Mouse (Mus musculus) yolk sac, embryonic 10.5 days (tissue): ENCODE results near the gene Mrps15.
A peak's percentile ranks its signal among the peaks of the same experiment; 100 is the strongest.
"Not testable (repeated sequence)": the region's sequence is repeated elsewhere in the genome, so short reads cannot be mapped to it uniquely, and the experiment has no call there.

Source experiments
- DNase-seq: peaks from one replicate; pipeline ENCODE4 v3.0.0-alpha.2; 2017; ENCODE audit warnings: low spot score

Mrps15 gene

DNA sequence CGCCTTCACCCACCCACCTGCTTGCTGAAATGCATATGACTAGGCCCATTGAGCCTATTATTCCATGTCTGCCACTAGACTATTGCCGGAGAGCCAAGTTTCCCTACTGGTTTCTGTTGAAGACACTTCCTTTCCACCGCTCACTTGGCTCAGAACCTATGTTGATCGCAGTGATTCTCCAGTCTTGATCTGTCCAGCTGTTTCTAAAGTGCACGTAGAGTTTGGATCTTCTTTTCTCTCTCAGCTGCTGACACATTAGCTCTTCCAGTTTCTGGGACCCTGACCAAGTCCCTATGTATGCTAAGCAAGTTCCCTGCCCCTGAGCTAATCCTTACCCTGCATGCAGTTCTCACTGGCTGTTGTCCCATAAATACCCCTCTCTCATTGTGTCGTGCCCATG lies 31.1 kb downstream of the Mrps15 start:
- DNase-seq: no peak

DNA sequence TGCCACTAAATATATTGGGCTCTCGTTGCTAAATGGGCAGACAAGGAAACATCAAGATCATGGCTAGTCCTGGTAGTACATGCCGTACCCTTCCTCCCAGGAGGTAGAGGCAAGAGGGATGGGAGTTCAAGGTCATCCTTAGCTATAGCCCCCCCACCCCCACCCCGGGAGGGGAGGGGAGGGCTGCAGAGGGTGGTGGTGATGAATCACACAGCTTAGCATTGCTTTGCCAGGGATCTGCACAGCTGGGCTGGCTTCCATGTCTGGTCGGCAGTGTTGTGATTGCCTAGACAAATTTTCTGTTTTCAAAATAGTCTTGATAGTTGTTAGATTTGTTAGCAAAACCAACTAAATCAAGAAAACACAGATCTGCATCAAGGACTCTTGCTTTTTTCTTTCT lies 32.5 kb downstream of the Mrps15 start:
- no peak for DNase-seq

DNA sequence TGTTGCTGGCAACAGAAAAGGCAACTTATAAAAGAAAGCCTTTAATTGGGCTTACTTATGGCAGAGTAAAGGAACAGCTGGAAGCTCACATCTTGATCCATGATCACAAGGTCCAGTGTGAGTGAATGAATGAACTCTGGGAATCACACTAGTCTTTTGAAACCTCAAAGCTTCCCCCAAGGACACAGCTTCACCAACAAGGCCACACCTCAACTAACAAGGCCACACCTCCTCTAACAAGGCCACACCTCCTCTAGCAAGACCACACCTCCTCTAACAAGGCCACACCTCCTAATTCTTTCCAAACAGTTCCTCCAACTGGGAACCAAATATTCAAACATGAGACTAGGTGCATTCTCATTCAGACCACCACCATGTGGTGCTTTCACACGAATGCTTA lies 34.9 kb downstream of the Mrps15 start:
- no peak for DNase-seq

DNA sequence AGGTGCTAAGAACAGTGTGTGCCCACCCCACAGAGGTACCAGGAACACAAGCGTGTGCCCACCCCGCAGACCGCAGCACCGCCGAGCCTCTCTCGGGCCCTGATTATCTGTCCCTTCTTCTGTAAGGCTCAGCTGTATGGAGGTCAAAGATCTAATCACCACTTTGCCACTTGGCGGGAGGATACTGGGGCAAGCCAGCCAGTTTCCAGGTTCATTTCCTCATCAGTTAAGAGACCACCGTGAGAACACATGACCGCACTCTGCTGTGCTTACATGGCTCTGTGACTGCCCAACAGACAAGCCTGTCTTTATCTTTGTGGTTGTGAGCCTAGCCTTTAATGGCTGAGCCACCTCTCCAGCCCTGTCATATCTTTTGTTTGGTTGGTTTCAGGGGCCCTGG lies 36.3 kb downstream of the Mrps15 start:
- DNase-seq: no peak

DNA sequence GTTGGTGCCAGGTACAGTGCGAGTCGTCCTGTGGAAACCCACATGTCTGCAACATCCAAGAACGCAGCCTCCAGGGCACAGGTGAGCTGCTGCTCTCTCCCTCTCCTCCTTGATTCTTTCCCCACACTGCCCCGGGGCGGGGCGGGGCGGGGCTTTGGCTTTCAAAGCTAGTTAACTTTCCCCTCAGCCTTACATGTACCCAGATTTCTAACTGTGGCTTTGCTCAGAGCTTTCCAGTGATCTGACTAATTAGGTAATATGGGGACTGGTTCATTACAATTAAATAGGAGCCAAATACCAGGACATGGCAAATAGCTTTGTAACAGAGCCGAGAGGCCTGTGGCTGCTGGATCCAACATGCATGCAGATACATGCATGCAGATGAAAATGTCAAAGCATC lies 37.7 kb downstream of the Mrps15 start:
- DNase-seq: no peak

DNA sequence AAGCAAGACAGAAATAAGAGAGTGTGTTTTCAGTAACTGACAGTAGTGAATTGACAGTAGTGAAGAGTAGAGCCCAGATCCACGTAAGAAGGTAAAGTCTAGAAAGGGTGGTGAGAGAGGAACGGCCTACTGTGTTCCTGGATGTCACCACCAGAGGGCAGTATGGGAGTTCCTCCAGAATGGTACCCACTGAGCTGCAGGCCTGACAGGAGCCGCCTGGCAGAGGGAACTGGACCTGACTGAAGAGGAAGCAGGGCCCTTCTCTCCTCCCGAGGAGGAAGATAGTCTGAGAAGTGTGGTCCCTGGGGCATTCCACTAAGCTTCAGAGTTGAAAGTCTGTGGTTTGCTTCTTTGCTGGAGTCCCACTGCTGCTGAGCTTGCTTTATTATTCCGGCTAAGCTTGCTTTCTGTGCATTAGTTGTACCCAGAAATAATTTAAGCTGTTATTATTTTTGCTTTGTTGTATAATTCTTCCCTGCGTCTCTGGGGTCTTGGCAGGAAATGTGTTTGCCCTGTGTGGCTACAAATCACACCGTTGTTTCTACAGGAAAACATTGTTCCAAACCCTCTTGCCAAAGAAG lies 39.4 kb downstream of the Mrps15 start:
- DNase-seq: peak; percentile 65

GRCm38 (mm10) chr4:126090101-126090847 lies 43.5 kb downstream of the Mrps15 start:
- no peak for DNase-seq

GRCm38 (mm10) chr4:126090848-126091124 lies 44.1 kb downstream of the Mrps15 start:
- no peak for DNase-seq

DNA sequence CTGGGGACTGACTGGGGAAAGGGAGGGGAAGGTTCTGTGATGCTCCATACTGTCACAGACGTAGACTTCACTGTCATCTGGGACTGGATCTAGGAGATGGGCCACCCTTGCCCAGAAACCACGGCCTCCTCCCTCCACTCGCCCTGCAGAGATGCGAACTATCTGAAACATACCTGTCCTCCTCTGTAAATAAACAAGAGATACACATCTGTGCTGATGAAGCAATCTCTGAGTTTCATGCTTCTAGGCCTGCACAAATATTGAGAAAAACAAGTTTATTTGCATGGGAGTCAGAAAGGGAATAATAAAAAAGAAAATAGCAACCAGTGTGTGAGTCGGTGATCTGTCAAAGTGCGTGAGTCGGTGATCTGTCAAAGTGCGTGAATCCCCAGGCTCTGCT lies 45.1 kb downstream of the Mrps15 start:
- no peak for DNase-seq

- DNase-seq: not testable (repeated sequence)
Observed at GRCm38 (mm10) chr4:126095622-126096430, 49.1 kb downstream of the Mrps15 start.

DNA sequence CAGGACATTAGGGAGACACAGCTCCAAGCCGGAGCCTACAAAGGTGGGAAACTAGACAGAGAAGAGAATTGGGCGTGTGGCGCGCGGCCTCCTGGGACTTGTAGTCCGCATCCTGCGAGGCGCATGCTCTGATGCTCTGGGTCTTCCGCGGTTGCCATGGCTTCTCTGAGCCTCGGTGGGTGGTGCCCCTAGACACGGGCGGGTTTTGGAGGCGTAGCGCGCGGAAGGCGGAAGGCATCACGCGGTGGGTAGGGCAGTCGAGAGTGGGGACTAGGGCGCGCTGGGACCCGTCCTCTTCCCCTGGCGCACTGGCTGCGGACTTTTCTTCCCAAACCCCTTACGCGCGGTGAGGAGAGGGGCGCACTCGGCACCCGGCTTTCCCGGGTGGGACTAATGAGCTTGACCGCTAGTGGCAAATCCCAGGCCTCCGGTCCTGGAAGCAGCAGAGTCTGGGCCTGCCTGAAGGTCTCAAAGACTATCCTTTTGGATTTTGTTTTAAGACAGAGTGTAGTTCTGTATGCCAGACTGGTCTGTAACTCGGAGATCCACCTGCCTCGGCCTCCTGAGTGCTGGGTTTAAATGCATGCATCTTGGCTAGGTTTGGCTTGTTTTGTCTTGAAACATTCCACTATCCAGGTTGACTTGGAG lies 49.9 kb downstream of the Mrps15 start, which contains the start of gene Lsm10:
Lsm10 (plus strand) TSS at position 160 of the 648 bp plus-strand sequence.
- peak; percentile 96 for DNase-seq

GRCm38 (mm10) chr4:126097711-126098253 lies 51.1 kb downstream of the Mrps15 start:
- no peak for DNase-seq

GRCm38 (mm10) chr4:126099365-126099764 lies 52.6 kb downstream of the Mrps15 start:
- DNase-seq: no peak

- DNase-seq: no peak
Observed at GRCm38 (mm10) chr4:126100764-126101163, 54.0 kb downstream of the Mrps15 start.

DNA sequence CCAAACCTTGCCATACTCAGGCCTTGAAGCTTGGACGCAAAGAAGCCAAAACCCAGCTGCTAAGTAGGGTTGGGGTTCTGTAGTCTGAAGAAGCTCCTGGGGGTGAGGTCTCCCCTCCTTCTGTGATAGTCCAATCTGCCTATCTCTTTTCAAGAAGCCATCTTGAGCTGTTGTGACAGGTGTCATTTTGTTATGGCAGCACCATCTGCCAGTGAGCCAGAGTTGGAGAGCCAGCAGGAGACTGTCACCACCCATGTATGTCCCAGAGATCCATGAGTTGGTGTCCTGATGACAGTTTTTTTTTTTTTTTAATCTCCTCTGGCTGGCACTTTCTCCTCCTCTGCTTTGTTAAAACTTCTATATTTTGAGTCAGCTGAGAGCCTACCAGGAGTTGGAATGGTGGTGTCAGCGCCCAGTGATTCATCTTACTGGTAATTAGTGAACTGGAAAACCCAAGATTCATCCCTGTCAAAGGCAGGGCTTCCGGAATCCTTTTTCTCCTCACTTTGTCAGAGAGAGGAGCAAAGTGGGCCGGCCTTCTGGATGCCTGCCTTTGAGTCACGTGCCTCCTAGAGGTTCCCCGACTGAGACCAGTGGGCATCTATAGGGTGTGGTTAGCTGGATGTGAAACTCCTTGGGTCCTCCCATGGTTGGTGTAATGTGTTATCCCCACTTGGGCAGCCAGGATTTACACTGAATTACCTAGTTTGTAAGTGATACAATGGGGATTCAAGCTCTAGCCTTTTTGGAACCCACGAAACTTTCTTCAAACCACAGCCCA lies 55.5 kb downstream of the Mrps15 start:
- DNase-seq: no peak

- peak; percentile 91 for DNase-seq
Observed at GRCm38 (mm10) chr4:126103057-126103581, 56.4 kb downstream of the Mrps15 start.

- DNase-seq: peak; percentile 97
Observed at GRCm38 (mm10) chr4:126103590-126104068, 56.9 kb downstream of the Mrps15 start, which contains the start of gene Stk40. Gene Stk40, plus strand, starts transcription at chr4:126103957.

DNA sequence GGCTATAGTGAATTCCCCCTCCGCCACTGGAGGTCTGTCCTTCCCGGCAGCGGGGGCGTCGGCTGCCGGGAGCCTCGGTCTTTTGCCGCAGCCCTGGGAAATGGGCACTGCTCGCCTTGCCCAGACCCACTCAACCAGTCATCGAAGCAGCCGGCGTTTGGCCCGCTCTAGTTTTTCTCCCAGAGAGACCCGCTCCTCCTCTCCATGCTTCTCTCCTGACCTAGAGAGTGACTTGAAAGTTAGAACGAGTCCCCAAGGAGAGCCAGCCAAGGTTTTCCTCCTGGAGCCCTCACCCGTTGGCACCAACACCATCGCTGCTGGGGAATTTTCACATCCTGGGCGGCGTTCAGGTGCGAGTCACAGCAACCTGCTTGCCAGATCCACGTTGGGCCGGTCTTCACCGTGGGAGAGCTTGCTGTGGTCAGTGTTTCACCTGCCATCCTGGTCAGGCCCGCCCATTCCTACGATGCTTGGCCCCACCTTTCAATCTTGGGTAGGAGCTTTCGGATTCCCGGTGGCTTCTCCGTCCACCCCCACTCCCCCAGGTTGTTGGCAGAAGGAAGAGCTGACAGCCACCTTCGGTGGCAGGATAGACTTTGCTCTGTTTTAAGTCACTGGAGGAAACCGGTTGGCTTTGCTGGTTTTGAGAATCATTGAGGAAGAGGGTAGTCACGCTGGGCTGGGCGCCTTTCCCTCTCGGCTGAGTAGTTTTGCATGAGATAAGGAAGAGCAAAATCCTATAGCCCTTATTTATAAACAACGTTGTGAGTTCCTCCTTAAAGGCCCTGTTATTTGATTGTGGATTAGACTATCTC lies 57.7 kb downstream of the Mrps15 start:
- peak; percentile 48 for DNase-seq
